Mouse (Mus musculus): Measurements from ENCODE around the gene Invs. TPM values are rescaled to one million over a fixed set of nuclear protein-coding genes. Genes with fewer than 3 reads are reported as not detected.

The Invs gene
- total and polyA plus RNA-seq, 3 experiments: 2.5 to 2.7 TPM; not detected in 1

DNA sequence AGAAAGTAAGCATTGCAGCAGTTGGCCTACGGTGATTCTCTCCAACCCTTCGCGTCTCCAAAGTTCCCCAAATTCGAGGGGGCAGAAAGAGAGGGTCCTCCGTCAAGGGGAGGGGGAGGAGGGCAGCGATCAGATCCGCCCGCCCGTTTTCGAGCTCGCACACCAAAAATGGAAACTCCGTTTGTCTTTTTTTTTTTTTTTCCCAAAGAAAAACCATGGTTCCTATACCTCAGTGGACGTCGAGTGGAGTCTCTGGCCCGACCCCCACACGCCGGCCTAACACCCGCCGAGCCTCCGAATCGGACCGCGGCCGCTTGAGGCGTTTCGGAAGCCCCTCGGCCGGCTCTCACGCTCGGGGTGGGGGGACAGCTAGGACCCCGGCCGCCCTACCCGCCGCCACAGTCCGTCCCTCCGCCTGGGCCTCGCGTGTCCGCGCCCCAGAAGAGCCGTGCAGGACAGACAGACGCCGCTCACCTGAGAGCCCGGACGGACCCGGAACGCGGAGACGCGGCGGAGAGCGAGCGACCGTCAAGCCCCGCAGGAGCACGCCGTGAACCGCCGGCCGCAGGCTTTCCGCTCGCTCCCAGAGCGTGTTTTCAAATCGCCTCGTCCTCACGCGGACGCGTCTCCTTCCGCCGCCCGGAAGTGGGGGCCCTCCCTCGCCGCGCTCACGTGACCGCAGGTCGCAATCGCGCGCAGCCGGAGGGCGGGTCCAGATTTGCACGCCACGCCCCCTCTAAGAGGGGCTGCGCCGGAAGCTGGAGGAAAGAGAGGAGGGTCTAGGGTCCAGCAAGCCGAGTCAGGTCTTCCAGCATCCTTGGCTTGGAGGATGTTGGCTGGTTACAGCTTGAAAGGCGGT lies 193.5 kb downstream of the Invs start, which contains the start of gene Tex10:
Gene Tex10, minus strand, starts transcription at position 668 of the 859 bp plus-strand sequence.
- Histone ChIP-seq H3K79me2 (ENCODE audit: control insufficient read depth, insufficient read depth, low read length, poor library complexity) (peaks cover 33% of the 10 kb centered on the region), H3K27ac (ENCODE audit: control insufficient read depth, low read depth, low read length) (peak within 1 kb of the TSS; percentile 53), H3K36me3 (ENCODE audit: control insufficient read depth in 1 of 2, insufficient read depth in 2 of 2, low read length in 2 of 2) (peaks cover 19 to 23% of the 10 kb centered on the region in 2 experiments), H3K9me3 (replicated peaks; ENCODE audit: insufficient read depth, low read length) (no peaks in the 10 kb centered on the region), H3K9ac (ENCODE audit: control insufficient read depth, low read depth, low read length, poor library complexity, severe bottlenecking) (peak within 1 kb of the TSS; percentile 95), H3K4me1 (ENCODE audit: control insufficient read depth in 1 of 2, insufficient read depth in 2 of 2, low read length in 2 of 2) (peaks cover 5 to 10% of the 10 kb centered on the region in 2 experiments; a peak in 3 of 4 replicates), H3K4me3 (ENCODE audit: control insufficient read depth in 1 of 2, insufficient read depth in 1 of 2, low read depth in 2 of 2, low read length in 2 of 2) (peak within 1 kb of the TSS; percentile 100), H3K27me3 (ENCODE audit: control insufficient read depth in 1 of 2, insufficient read depth in 2 of 2, low read length in 2 of 2) (no peaks in the 10 kb centered on the region; a peak in 1 of 4 replicates)
- peak; percentile 94 for DNase-seq (ENCODE audit: low read depth, low spot score)
- TF ChIP-seq ZNF384 (IDR thresholded peaks at IDR 0.05; ENCODE audit: low read depth, low read length): 0 out of 2 replicates have a peak, but pooled peaks have one; percentile 21
- TF ChIP-seq POLR2AphosphoS5 (IDR thresholded peaks at IDR 0.05; ENCODE audit: borderline replicate concordance, low read depth, low read length): no peak
- peak; percentile 66; the same call in 1 of the 2 replicates for TF ChIP-seq ZMIZ1 (IDR thresholded peaks at IDR 0.05; ENCODE audit: low read depth, low read length)
- no peak for TF ChIP-seq ZKSCAN1 (IDR thresholded peaks at IDR 0.05; ENCODE audit: low read depth, low read length)
- no peak for TF ChIP-seq RAD21 (IDR thresholded peaks at IDR 0.05; ENCODE audit: low read depth, low read length)
- peak in 1 of 2 experiments; percentile 54; a peak in 2 of 4 replicates for TF ChIP-seq EP300 (IDR thresholded peaks at IDR 0.05; ENCODE audit: low read depth in 1 of 2, low read length in 2 of 2)
- TF ChIP-seq USF1 (IDR thresholded peaks at IDR 0.05; ENCODE audit: low read depth, low read length): peak; percentile 99
- TF ChIP-seq MXI1 (IDR thresholded peaks at IDR 0.05; ENCODE audit: low read depth, low read length): peak; percentile 92
- peak; percentile 61; the same call in 1 of the 2 replicates for TF ChIP-seq ETS1 (IDR thresholded peaks at IDR 0.05; ENCODE audit: low read depth, low read length)
- TF ChIP-seq RCOR1 (IDR thresholded peaks at IDR 0.05; ENCODE audit: low read depth, low read length): no peak; the same call in 1 of the 2 replicates
- TF ChIP-seq USF2 (IDR thresholded peaks at IDR 0.05; ENCODE audit: borderline replicate concordance in 1 of 2, insufficient read depth in 1 of 2, low read depth in 1 of 2, low read length in 2 of 2): peak; percentile 53 to 91; a peak in 3 of 4 replicates
- TF ChIP-seq MYC (IDR thresholded peaks at IDR 0.05; ENCODE audit: low read depth, low read length): peak; percentile 77
- TF ChIP-seq TCF12 (IDR thresholded peaks at IDR 0.05; ENCODE audit: low read depth, low read length): peak; percentile 72
- TF ChIP-seq MAX (IDR thresholded peaks at IDR 0.05; ENCODE audit: low read length): peak; percentile 94
- TF ChIP-seq POLR2AphosphoS2 (IDR thresholded peaks at IDR 0.05; ENCODE audit: low read length): peak; percentile 69; the same call in 1 of the 2 replicates
- no peak for TF ChIP-seq CTCF (IDR thresholded peaks at IDR 0.05 in 2 of 3, conservative IDR thresholded peaks at IDR 0.05 in 1 of 3; ENCODE audit: control insufficient read depth in 1 of 3, insufficient read depth in 1 of 3, low read depth in 2 of 3, low read length in 3 of 3, poor library complexity in 1 of 3, severe bottlenecking in 1 of 3)
- peak; percentile 95 for TF ChIP-seq MAZ (IDR thresholded peaks at IDR 0.05; ENCODE audit: low read depth, low read length)
- TF ChIP-seq SIN3A (IDR thresholded peaks at IDR 0.05; ENCODE audit: low read length): peak; percentile 90
- peak; percentile 68; the same call in 1 of the 2 replicates for TF ChIP-seq TBP (IDR thresholded peaks at IDR 0.05; ENCODE audit: low read depth, low read length)
- TF ChIP-seq NRF1 (IDR thresholded peaks at IDR 0.05; ENCODE audit: insufficient read depth, low read depth, low read length, poor library complexity, severe bottlenecking): peak; percentile 76
- TF ChIP-seq NELFE (IDR thresholded peaks at IDR 0.05; ENCODE audit: low read depth, low read length): peak; percentile 82
- TF ChIP-seq HCFC1 (IDR thresholded peaks at IDR 0.05; ENCODE audit: low read depth, low read length): peak; percentile 83
- TF ChIP-seq CHD2 (IDR thresholded peaks at IDR 0.05; ENCODE audit: low read length): no peak
- TF ChIP-seq KAT2A (conservative IDR thresholded peaks at IDR 0.05; ENCODE audit: low read depth, low read length): no peak; the same call in 1 of the 2 replicates
- peak; percentile 96 for TF ChIP-seq BHLHE40 (IDR thresholded peaks at IDR 0.05; ENCODE audit: borderline replicate concordance, low read depth, low read length)
- peak; percentile 64 to 90 for TF ChIP-seq POLR2A (IDR thresholded peaks at IDR 0.05; ENCODE audit: control insufficient read depth in 1 of 2, insufficient read depth in 1 of 2, low read depth in 1 of 2, low read length in 2 of 2, poor library complexity in 1 of 2)
- TF ChIP-seq ELF1 (IDR thresholded peaks at IDR 0.05; ENCODE audit: low read depth, low read length): peak; percentile 90
